Mouse (Mus musculus) liver, postnatal 0 days (tissue): ENCODE measurements at regions not wholly inside any gene's neighbourhood (a gene's known extent, or its start where the extent isn't known, plus 50 kb on each side); places are given as distances from the start of the nearest gene placed in this dataset.

Source experiments
- CTCF ChIP-seq: sonication (generic); IDR thresholded peaks from 2 replicates; pipeline ENCODE4 v1.5.1; 2016; ENCODE audit warnings: antibody characterized with exemption, low read depth
- EP300 ChIP-seq: IDR thresholded peaks from 2 replicates; pipeline ENCODE4 v1.6.1; 2016; ENCODE audit warnings: antibody characterized with exemption, low read depth, mild to moderate bottlenecking

DNA sequence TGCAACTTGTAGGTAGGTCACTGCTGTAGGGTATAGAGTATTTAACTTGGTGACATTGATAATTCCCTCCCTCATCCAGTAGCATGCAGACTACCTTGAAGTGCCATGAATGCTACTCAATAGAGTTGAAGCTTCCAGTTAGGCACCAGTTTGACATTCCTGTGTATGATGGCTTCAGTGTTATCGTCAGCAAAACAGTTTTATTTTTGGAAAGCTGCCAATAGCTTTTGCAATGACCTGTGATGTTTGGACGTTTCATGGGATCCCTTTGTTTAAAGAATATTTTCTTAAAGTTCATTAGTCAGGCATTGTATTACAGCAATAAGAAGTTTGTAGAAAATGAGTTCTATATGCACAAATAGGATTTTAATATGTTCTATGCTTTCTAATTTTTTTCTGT, 547.6 kb downstream of the Flrt2 start:
- TF ChIP-seq CTCF, result no peak
- TF ChIP-seq EP300, result no peak
